Mouse (Mus musculus): ENCODE measurements around the gene Pou6f2.

Pou6f2 gene

DNA sequence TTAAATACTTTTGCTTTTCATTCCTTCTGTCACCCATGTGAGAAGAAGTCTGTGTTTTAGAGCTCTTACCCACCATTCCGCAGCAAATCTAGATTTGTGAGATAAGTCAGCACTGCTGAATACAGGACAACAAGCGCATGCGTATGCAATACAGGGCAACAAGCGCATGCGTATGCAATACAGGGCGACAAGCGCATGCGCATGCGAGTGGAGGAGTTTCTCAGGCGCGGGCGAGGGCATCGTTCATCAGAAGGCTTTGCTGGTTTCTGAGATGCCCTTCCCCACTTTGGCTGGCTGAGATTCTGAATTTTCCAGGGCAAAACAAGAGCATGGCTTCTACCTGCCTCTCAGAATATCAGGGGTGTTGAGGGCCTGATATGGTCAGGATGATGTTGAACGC is 186.2 kb downstream of the Pou6f2 start:
- DNase-seq = no peak

GRCm38 (mm10) chr13:18204476-18205250 is 192.8 kb downstream of the Pou6f2 start:
- DNase-seq = no peak

GRCm38 (mm10) chr13:18174003-18174402 is 223.5 kb downstream of the Pou6f2 start:
- peak; percentile 3 to 46 for DNase-seq

- no peak for DNase-seq
These were observed 224.5 kb downstream of the Pou6f2 start for GRCm38 (mm10) chr13:18173021-18173420.

- peak; percentile 16 to 34 for DNase-seq
These were observed 225.2 kb downstream of the Pou6f2 start for GRCm38 (mm10) chr13:18172334-18172733.

DNA sequence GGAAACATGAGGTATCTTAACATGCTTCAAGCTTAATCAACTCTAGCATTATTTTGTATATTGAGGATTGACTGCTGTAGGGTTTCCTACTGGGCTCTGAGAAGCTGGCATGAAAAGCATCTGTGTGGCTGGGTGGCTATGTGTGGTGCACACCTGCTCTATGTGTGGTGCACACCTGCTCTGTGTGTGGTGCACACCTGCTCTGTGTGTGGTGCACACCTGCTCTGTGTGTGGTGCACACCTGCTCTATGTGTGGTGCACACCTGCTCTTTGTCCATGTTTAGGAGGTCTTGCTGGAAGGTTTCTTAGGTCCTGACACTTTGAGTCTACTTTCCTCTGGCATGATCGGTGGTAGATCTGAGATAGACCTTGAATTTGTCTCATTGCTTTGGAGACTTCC is 233.3 kb downstream of the Pou6f2 start:
- DNase-seq = no peak

DNA sequence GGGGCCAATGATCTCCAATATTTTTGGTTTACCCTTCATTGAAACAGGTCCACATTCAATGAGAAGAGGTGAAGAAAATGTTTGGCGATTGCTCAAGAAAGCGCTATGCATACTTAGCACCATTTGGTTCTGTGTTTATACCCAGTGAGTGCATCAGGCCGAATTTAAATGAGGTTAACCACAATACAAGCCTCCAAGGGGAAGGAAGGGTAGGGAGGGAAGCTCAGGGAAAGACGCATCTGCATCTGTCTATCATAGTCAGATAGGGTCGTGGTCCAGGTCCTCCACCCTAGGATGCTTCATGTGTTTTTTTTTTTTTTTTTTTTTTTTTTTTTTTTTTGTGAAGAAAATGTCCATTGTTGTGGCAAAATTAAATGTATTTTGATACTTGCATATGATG is 236.9 kb downstream of the Pou6f2 start:
- DNase-seq = no peak

DNA sequence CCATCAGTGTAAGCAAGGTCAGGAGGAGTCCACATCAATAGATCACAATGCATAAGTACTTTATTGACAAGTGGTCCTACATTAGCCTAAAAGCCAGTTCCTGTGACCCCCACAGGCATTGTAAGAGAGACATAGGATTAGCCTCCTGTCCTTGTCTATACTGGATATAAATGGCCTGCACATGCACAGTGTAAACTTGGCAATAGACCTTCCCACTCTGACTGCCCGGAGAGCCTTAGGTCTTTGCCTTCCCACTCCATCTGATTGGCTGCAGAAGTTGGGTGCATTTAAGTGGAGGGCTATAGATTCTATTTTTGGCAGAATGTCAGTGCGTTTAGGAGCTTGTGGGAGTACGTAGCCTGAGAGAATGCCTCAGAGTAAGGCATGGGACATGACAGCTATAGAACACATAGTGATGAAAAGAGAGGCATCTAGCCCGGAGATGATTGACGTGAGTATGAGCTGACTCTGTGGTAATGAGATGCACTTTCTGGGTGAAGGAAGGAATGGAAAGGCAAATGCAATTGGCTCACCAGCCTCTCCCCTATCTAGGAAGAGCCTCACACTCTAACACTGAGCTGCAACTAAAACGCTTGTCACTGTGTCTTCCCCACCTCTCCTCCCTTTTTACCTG is 243.4 kb downstream of the Pou6f2 start:
- no peak for DNase-seq

DNA sequence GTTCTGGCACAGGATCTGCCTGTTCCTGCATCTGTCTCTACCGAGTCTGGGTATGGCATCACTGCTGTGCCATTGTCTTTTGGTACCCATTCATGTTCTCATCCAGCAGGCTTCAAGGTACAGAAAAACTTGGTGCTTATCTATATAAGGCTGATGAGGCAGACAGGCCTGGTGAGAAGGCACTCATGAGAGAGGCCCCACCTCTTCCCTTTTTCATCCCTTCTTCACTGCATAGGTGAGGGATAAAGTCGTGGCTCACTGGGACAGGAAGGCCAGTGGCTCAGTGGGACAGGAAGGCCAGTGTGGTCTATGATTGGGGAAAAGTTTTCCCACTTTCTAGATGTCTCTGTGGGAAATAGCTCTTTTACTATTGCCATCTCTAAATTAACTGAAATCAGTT is 263.8 kb downstream of the Pou6f2 start:
- DNase-seq = no peak

DNA sequence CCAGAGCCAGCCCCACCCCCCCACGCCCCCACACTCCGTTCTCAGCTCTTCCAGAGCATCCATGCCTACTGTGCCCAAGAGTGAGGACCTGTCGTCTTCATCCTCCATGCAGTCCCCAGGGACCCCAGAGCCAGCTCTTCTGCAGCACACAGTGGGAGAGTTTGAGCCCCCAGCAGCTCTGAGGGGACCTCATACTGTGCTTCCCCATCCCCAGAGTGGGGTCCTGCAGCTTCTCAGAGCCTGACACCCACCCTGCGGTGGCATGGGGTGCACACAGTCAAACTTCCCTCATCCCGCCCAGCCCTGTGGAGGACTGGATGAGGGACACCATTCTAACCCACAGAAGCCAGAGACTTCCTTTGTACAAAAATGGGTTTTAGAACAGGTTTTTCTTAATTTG is 264.3 kb downstream of the Pou6f2 start:
- no peak for DNase-seq

GRCm38 (mm10) chr13:18131324-18131723 is 266.2 kb downstream of the Pou6f2 start:
- DNase-seq = no peak

DNA sequence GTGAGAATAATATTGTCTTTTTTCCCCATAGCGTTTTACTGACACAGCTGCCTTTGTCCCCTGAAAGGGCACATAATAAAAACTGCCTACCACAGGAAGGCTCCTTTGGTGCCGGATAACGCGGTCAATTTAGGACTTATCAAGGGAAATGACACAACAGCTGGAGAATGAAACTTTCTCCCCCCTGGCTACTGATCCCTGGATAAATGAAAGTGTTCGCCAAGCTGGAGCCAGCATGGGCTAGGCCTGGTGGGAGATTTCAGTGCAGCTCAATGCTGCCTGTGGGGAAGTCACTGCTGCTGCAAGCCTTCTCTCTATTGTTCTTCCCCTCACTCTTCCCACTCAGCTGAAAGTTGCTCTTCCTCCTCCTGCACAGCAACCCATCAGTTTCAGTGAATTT is 267.8 kb downstream of the Pou6f2 start:
- no peak for DNase-seq

DNA sequence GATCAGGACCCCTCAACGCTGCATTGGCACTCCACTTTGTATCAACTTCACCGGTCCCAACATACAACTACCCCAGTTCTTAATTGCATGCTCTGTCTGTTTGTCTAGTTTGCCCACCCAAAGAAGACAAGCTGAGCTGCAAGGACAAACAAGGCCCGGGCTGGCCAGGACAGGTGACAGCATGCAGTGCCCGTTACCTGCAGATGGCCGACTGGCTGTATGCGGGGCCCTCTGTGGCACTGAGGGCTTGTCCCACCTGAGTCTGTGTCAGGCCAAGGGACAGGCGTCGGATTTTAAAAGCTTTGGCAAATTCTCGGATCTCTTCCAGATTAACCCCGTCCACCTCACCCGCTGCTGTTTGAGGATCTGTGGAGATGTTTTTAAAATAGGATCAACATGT is 268.7 kb downstream of the Pou6f2 start:
- no peak for DNase-seq

GRCm38 (mm10) chr13:18128053-18128452 is 269.4 kb downstream of the Pou6f2 start:
- DNase-seq = no peak

DNA sequence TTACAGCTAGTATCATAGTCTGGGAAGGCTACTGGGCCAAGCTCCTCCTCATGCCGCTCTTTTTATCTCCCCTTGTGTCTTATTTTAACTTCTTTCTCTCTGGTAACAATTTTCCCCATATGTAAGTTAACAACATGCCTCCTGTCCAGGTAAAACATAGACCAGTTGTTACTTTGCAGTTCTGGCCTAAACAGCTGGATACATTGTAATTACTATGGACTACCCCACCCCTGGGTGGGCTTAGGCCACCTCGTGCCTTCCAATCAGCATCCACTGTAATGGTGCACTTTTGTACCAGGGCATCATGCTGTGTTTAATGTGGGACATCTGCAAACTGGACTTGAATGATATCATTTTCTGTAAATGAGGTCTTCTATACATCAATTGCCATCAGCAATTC is 271.4 kb downstream of the Pou6f2 start:
- no peak for DNase-seq

GRCm38 (mm10) chr13:18125226-18126000 is 272.1 kb downstream of the Pou6f2 start:
- no peak for DNase-seq

- DNase-seq = peak; percentile 25 to 70
These were observed 273.1 kb downstream of the Pou6f2 start for GRCm38 (mm10) chr13:18124368-18124767.

DNA sequence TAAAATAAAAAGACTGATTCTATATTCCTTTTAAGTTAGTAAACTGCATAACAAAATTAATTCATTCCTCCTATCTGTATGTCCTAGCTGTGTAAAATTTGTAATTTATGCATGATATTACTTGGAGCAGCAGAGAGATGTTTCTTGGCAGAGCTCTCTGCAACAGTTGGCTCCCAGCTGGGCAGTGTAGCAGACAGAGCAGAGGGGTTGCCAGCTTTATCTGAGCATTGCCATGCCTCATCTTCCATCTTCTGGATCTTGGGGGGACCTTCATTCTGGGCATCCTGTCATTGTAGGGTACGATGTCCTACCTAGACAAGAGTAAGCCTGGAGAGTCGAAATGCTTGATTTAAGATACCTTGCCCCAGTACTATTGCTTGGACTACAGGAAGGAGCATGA is 277.1 kb downstream of the Pou6f2 start:
- no peak for DNase-seq

- DNase-seq = no peak
These were observed 315.9 kb downstream of the Pou6f2 start for GRCm38 (mm10) chr13:18081443-18082119.
